Mouse (Mus musculus) liver, adult 2 months (tissue): ENCODE data around the gene Myh9. TPM values are rescaled to one million over a fixed set of nuclear protein-coding genes. Genes with fewer than 3 reads are reported as not detected.

Source experiments
- DNase-seq: peaks from one replicate; pipeline ENCODE4 v3.0.0-alpha.2; 2011; ENCODE audit warnings: low read depth, low spot score; ENCODE audit errors: extremely low read depth
- H3K27ac ChIP-seq: fragments of 200-500 bp; replicated peaks from 2 replicates; pipeline ENCODE4 v1.5.1; 2012; ENCODE audit warnings: low read depth, mild to moderate bottlenecking, control low read depth, inconsistent platforms, low read length; ENCODE audit not compliant: insufficient read depth
- H3K27me3 ChIP-seq: fragments of 200-500 bp; 2 replicates; pipeline ENCODE4 v1.6.1; 2012; ENCODE audit warnings: mild to moderate bottlenecking, moderate library complexity, low read length, inconsistent platforms; ENCODE audit not compliant: control insufficient read depth, insufficient read depth
- H3K36me3 ChIP-seq: fragments of 200-500 bp; 2 replicates; pipeline ENCODE4 v1.6.1; 2012; ENCODE audit warnings: low read length, inconsistent platforms; ENCODE audit not compliant: control insufficient read depth, insufficient read depth
- H3K4me1 ChIP-seq: fragments of 200-500 bp; 2 replicates; pipeline ENCODE4 v1.6.1; 2011; ENCODE audit warnings: low read length; ENCODE audit not compliant: control insufficient read depth, insufficient read depth
- H3K4me3 ChIP-seq: fragments of 200-500 bp; 2 replicates; pipeline ENCODE4 v1.5.1; 2011; ENCODE audit warnings: low read depth, mild to moderate bottlenecking, control low read depth, low read length, moderate library complexity; ENCODE audit not compliant: insufficient read depth
- H3K79me2 ChIP-seq: fragments of 200-500 bp; 2 replicates; pipeline ENCODE4 v1.6.1; 2012; ENCODE audit warnings: inconsistent platforms, mild to moderate bottlenecking, low read length, moderate library complexity; ENCODE audit not compliant: control insufficient read depth, insufficient read depth
- H3K9ac ChIP-seq: fragments of 200-500 bp; 2 replicates; pipeline ENCODE4 v1.6.1; 2012; ENCODE audit warnings: low read depth, mild to moderate bottlenecking, control low read depth, inconsistent platforms, low read length
- CTCF ChIP-seq: fragments of 200-500 bp; IDR thresholded peaks from 2 replicates; pipeline ENCODE4 v1.5.1; 2011; ENCODE audit warnings: low read depth, low read length, control low read depth
- POLR2A ChIP-seq: fragments of 200-500 bp; IDR thresholded peaks from 2 replicates; pipeline ENCODE4 v1.6.1; 2011; ENCODE audit warnings: low read length, control low read depth; ENCODE audit not compliant: insufficient read depth; ENCODE audit errors: extremely low read depth
- WGBS: fragments of 180-500 bp; shearing (Covaris S2); methylation state at CpG from one replicate; pipeline ENCODE4 v1.1.7; 2018; 5-methylcytosine and 5-hydroxymethylcytosine counted together
- polyA plus RNA-seq: library from polyadenylated mRNA; depleted of rRNA; stranded (reverse); fragments of >200 nt; gene quantifications from 2 replicates; pipeline ENCODE4 v1.2.3, GENCODE M21; 2012
- total RNA-seq: library from RNA; depleted of rRNA; stranded (reverse); fragments of >200 nt; gene quantifications from 2 replicates; pipeline ENCODE4 v1.2.3, GENCODE M21; 2014

The Myh9 gene
- total and polyA plus RNA-seq, 2 experiments = 24.1 to 54.4 TPM

GRCm38 (mm10) chr15:77833083-77833482 is 8.9 kb downstream of the Myh9 start:
- DNase-seq = no peak
- Histone ChIP-seq H3K4me3 (no peak overlapping the region), H3K27me3 (no peaks in the 10 kb centered on the region), H3K4me1 (peaks cover 71% of the 10 kb centered on the region), H3K36me3 (no peaks in the 10 kb centered on the region), H3K27ac (peak overlapping the region; percentile 3; the same call in 1 of the 2 replicates), H3K9ac (no peak overlapping the region), H3K79me2 (peaks cover 79% of the 10 kb centered on the region)
- TF ChIP-seq POLR2A (no peak), CTCF (no peak)

GRCm38 (mm10) chr15:77832458-77832904 is 9.5 kb downstream of the Myh9 start:
- TF ChIP-seq CTCF = no peak
- TF ChIP-seq POLR2A = no peak
- Histone ChIP-seq H3K9ac (no peak overlapping the region), H3K27ac (peak overlapping the region; percentile 72), H3K27me3 (no peaks in the 10 kb centered on the region), H3K79me2 (peaks cover 78% of the 10 kb centered on the region), H3K36me3 (no peaks in the 10 kb centered on the region), H3K4me3 (no peak overlapping the region), H3K4me1 (peaks cover 68% of the 10 kb centered on the region)
- DNase-seq = peak; percentile 98
- WGBS = 10% methylated on average over 7 of the region's 7 CpGs

- Histone ChIP-seq H3K4me1 (peaks cover 65% of the 10 kb centered on the region), H3K36me3 (no peaks in the 10 kb centered on the region), H3K4me3 (no peak overlapping the region), H3K79me2 (peaks cover 80% of the 10 kb centered on the region), H3K27me3 (no peaks in the 10 kb centered on the region), H3K27ac (peak overlapping the region; percentile 61), H3K9ac (no peak overlapping the region)
- TF ChIP-seq CTCF (no peak), POLR2A (no peak)
- no peak for DNase-seq
- 20% methylated on average over 8 of the region's 8 CpGs for WGBS
These were observed 10.1 kb downstream of the Myh9 start for GRCm38 (mm10) chr15:77831754-77832457.

GRCm38 (mm10) chr15:77831138-77831579 is 10.8 kb downstream of the Myh9 start:
- Histone ChIP-seq H3K4me1 (peaks cover 61% of the 10 kb centered on the region), H3K27ac (peak overlapping the region; percentile 56), H3K9ac (no peak overlapping the region), H3K36me3 (no peaks in the 10 kb centered on the region), H3K27me3 (no peaks in the 10 kb centered on the region), H3K4me3 (no peak overlapping the region), H3K79me2 (peaks cover 79% of the 10 kb centered on the region)
- 32% methylated on average over 2 of the region's 2 CpGs for WGBS
- TF ChIP-seq POLR2A (no peak), CTCF (no peak)
- no peak for DNase-seq

GRCm38 (mm10) chr15:77830481-77831137 is 11.4 kb downstream of the Myh9 start:
- 62% methylated on average over 5 of the region's 5 CpGs for WGBS
- no peak overlapping the region for H3K9ac ChIP-seq
- TF ChIP-seq CTCF (no peak), POLR2A (no peak)
- peaks cover 79% of the 10 kb centered on the region for H3K79me2 ChIP-seq
- H3K27ac ChIP-seq = peak overlapping the region; percentile 29
- no peaks in the 10 kb centered on the region for H3K36me3 ChIP-seq
- H3K27me3 ChIP-seq = no peaks in the 10 kb centered on the region
- no peak for DNase-seq
- H3K4me1 ChIP-seq = peaks cover 62% of the 10 kb centered on the region
- no peak overlapping the region for H3K4me3 ChIP-seq

- no peaks in the 10 kb centered on the region for H3K27me3 ChIP-seq
- TF ChIP-seq POLR2A (no peak), CTCF (no peak)
- peaks cover 62% of the 10 kb centered on the region for H3K4me1 ChIP-seq
- no peak overlapping the region for H3K9ac ChIP-seq
- H3K27ac ChIP-seq = peak overlapping the region; percentile 17
- H3K79me2 ChIP-seq = peaks cover 78% of the 10 kb centered on the region
- no peak overlapping the region for H3K4me3 ChIP-seq
- no peaks in the 10 kb centered on the region for H3K36me3 ChIP-seq
- no peak for DNase-seq
- 41% methylated on average over 2 of the region's 2 CpGs for WGBS
These were observed 12.4 kb downstream of the Myh9 start for GRCm38 (mm10) chr15:77829542-77829941.
